Mouse (Mus musculus) heart, adult 11 months (tissue): ENCODE measurements around the gene Trim40.

ENCODE experiments used
- DNase-seq: peaks from one replicate; pipeline ENCODE4 v3.0.0; 2022

Trim40 gene

GRCm38 (mm10) chr17:36892362-36892761 is 2.4 kb upstream of the Trim40 start:
- DNase-seq, result peak; percentile 27

- peak; percentile 62 for DNase-seq
Measured at GRCm38 (mm10) chr17:36891496-36891895, 1.6 kb upstream of the Trim40 start.

GRCm38 (mm10) chr17:36885132-36885790 is 4.7 kb downstream of the Trim40 start:
- DNase-seq, result peak; percentile 68

GRCm38 (mm10) chr17:36883350-36883749 is 6.6 kb downstream of the Trim40 start:
- DNase-seq, result peak; percentile 53

- DNase-seq, result no peak
Measured at GRCm38 (mm10) chr17:36874636-36875035, 15.3 kb downstream of the Trim40 start.

- no peak for DNase-seq
Measured at GRCm38 (mm10) chr17:36869955-36870810, 19.7 kb downstream of the Trim40 start.

GRCm38 (mm10) chr17:36869284-36869954 is 20.5 kb downstream of the Trim40 start, which contains the start of gene Trim10:
Gene Trim10, plus strand, starts transcription at chr17:36869574.
- no peak for DNase-seq

- DNase-seq, result no peak
Measured at GRCm38 (mm10) chr17:36868836-36869235, 21.1 kb downstream of the Trim40 start.

GRCm38 (mm10) chr17:36866719-36867527 is 23.0 kb downstream of the Trim40 start, which contains the start of gene Trim15:
Gene Trim15, minus strand, starts transcription at chr17:36867210.
- DNase-seq, result peak; percentile 74

- no peak for DNase-seq
Measured at GRCm38 (mm10) chr17:36861680-36862079, 28.2 kb downstream of the Trim40 start.

GRCm38 (mm10) chr17:36858181-36858580 is 31.7 kb downstream of the Trim40 start:
- no peak for DNase-seq

- peak; percentile 57 for DNase-seq
Measured at GRCm38 (mm10) chr17:36856236-36856635, 33.7 kb downstream of the Trim40 start.

GRCm38 (mm10) chr17:36855484-36855883 is 34.4 kb downstream of the Trim40 start:
- DNase-seq, result peak; percentile 52

- DNase-seq, result peak; percentile 77
Measured at GRCm38 (mm10) chr17:36851627-36852026, 38.3 kb downstream of the Trim40 start.

GRCm38 (mm10) chr17:36851200-36851599 is 38.7 kb downstream of the Trim40 start:
- DNase-seq, result no peak

- DNase-seq, result no peak
Measured at GRCm38 (mm10) chr17:36849992-36850391, 39.9 kb downstream of the Trim40 start.

GRCm38 (mm10) chr17:36848911-36849310 is 41.0 kb downstream of the Trim40 start:
- DNase-seq, result no peak

- DNase-seq, result peak; percentile 89
Measured at GRCm38 (mm10) chr17:36844725-36845124, 45.2 kb downstream of the Trim40 start.

GRCm38 (mm10) chr17:36844286-36844719 is 45.6 kb downstream of the Trim40 start:
- DNase-seq, result peak; percentile 89

- peak; percentile 82 for DNase-seq
Measured at GRCm38 (mm10) chr17:36843696-36844095, 46.2 kb downstream of the Trim40 start.

GRCm38 (mm10) chr17:36840961-36841445 is 48.9 kb downstream of the Trim40 start:
- DNase-seq, result peak; percentile 92

- peak; percentile 79 for DNase-seq
Measured at GRCm38 (mm10) chr17:36839931-36840330, 50.0 kb downstream of the Trim40 start.
